ENCODE assay signal across 28 mouse cellular contexts in the genomic region with DNA sequence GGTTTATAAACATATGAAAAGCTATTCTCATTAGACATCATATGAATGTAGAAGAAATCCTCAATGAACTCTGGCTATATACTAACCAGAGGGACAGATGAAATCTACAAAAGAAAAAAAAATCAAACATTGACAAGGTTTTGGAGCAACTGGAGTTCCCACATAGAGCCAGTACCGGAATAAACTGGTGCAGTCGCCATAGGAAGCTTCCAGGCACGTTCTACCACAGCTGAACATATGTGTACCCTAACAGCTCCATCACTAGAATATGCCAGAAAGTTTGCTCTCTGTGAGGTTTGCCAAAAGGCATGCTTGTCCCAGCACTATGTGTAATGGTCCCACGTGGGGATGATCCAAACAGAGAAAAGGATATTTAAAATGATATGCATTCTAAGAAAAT. TPM values are rescaled to one million over a fixed set of nuclear protein-coding genes. Genes with fewer than 3 reads are reported as not detected.
"Had no signal": no experiment of that assay in that cellular context is flagged by ENCODE, and none has a peak within 500 bp of the region (broad histone marks: within the 10 kb centered on the region; RNA-seq: fewer than 3 reads in every experiment).

No protein-coding gene starts in this region.

- ATAC-seq: forebrain, embryonic 15.5 days; forebrain, embryonic 16.5 days had no signal

- H3K27me3 ChIP-seq: embryonic facial prominence, embryonic 12.5 days; embryonic facial prominence, embryonic 15.5 days had no signal

- H3K4me3 ChIP-seq: embryonic facial prominence, embryonic 10.5 days; embryonic facial prominence, embryonic 12.5 days; embryonic facial prominence, embryonic 13.5 days; embryonic facial prominence, embryonic 15.5 days; erythroblast, embryonic 14.5 days; forebrain, embryonic 10.5 days; forebrain, embryonic 15.5 days; gastrocnemius, adult 2 months; heart, adult 2 months; heart, embryonic 12.5 days; heart, embryonic 13.5 days had no signal

- H3K9me3 ChIP-seq: embryonic facial prominence, embryonic 10.5 days; embryonic facial prominence, embryonic 12.5 days; embryonic facial prominence, embryonic 13.5 days; embryonic facial prominence, embryonic 15.5 days; forebrain, embryonic 10.5 days; forebrain, embryonic 15.5 days; heart, embryonic 12.5 days; heart, embryonic 13.5 days had no signal

- H3K9ac ChIP-seq: embryonic facial prominence, embryonic 12.5 days; embryonic facial prominence, embryonic 13.5 days; embryonic facial prominence, embryonic 15.5 days; forebrain, embryonic 15.5 days; heart, embryonic 12.5 days; heart, embryonic 13.5 days had no signal

- H3K27ac ChIP-seq: embryonic facial prominence, embryonic 10.5 days; embryonic facial prominence, embryonic 12.5 days; embryonic facial prominence, embryonic 13.5 days; embryonic facial prominence, embryonic 15.5 days; forebrain, embryonic 10.5 days; forebrain, embryonic 15.5 days; gastrocnemius, adult 2 months; heart, adult 2 months; heart, embryonic 13.5 days had no signal

- DNase-seq: cerebellum, adult 2 months; cerebellum, adult 8-10 months; cerebellum, adult 9-10 months; cerebellum, adult 9-11 months; cerebellum, postnatal 10 days; cerebellum, postnatal 14 days; cerebellum, postnatal 25 days; cerebellum, postnatal 36 days; embryo, embryonic 11 days; gastrocnemius, adult 2 months; gastrocnemius, postnatal 10 days; gastrocnemius, postnatal 14 days; gastrocnemius, postnatal 25 days; gastrocnemius, postnatal 36 days; heart, adult 18-20 months; heart, adult 2 months had no signal

- H3K4me2 ChIP-seq: embryonic facial prominence, embryonic 12.5 days; embryonic facial prominence, embryonic 13.5 days; embryonic facial prominence, embryonic 15.5 days; forebrain, embryonic 15.5 days; heart, embryonic 11.5 days; heart, embryonic 12.5 days; heart, embryonic 13.5 days had no signal

- H3K36me3 ChIP-seq: embryonic facial prominence, embryonic 12.5 days; embryonic facial prominence, embryonic 13.5 days; embryonic facial prominence, embryonic 15.5 days; forebrain, embryonic 10.5 days; forebrain, embryonic 15.5 days; heart, embryonic 13.5 days had no signal

RNA-seq across cellular contexts. Expression of a gene that starts 35.7 kb away (rescaled TPM):
- total RNA-seq: granulocyte monocyte progenitor cell, adult 5-6 weeks had no signal
- polyA plus RNA-seq: erythroblast, embryonic 14.5 days had no signal
